Mouse (Mus musculus): ENCODE measurements at regions not wholly inside any gene's neighbourhood (a gene's known extent, or its start where the extent isn't known, plus 50 kb on each side); places are given as distances from the start of the nearest gene placed in this dataset.

- DNase-seq (ENCODE audit: low spot score): no peak
- H3K27me3 ChIP-seq (ENCODE audit: insufficient read depth, poor library complexity, severe bottlenecking): no peaks in the 10 kb centered on the region
- no peaks in the 10 kb centered on the region for H3K36me3 ChIP-seq
- peaks cover 21% of the 10 kb centered on the region for H3K4me1 ChIP-seq (replicated peaks)
- whole genome bisulfite sequencing: 65% methylated on average over 23 of the region's 23 CpGs
- peak overlapping the region; percentile 35; the same call in 1 of the 2 replicates for H3K27ac ChIP-seq
- peaks cover 4% of the 10 kb centered on the region; the same call in 1 of the 2 replicates for H3K9me3 ChIP-seq
- H3K4me3 ChIP-seq: no peak overlapping the region
Observed at GRCm38 (mm10) chr2:169387765-169388518, 199.6 kb downstream of the Gm11011 start.

GRCm38 (mm10) chr2:169383701-169384100 is 203.8 kb downstream of the Gm11011 start:
- no peaks in the 10 kb centered on the region for H3K36me3 ChIP-seq

GRCm38 (mm10) chr2:169373069-169373468 is 214.5 kb downstream of the Gm11011 start:
- WGBS: 94% methylated on average over 7 of the region's 7 CpGs
- DNase-seq (ENCODE audit: low spot score): no peak

More at GRCm38 (mm10) chr2:169383701-169384100, 203.8 kb downstream of the Gm11011 start:
- Histone ChIP-seq H3K4me1 (replicated peaks) (peaks cover 10% of the 10 kb centered on the region), H3K27ac (no peak overlapping the region), H3K9me3 (peaks cover 4% of the 10 kb centered on the region; the same call in 1 of the 2 replicates), H3K4me3 (no peak overlapping the region), H3K27me3 (ENCODE audit: insufficient read depth, poor library complexity, severe bottlenecking) (no peaks in the 10 kb centered on the region)
- DNase-seq (ENCODE audit: low spot score): no peak
- 91% methylated on average over 3 of the region's 3 CpGs for WGBS

GRCm38 (mm10) chr2:169365046-169365445 is 222.5 kb downstream of the Gm11011 start:
- no peaks in the 10 kb centered on the region for H3K36me3 ChIP-seq
- WGBS: 81% methylated on average over 4 of the region's 4 CpGs
- peaks cover 13% of the 10 kb centered on the region for H3K4me1 ChIP-seq (replicated peaks)
- H3K4me3 ChIP-seq: no peak overlapping the region
- H3K27me3 ChIP-seq (ENCODE audit: insufficient read depth, poor library complexity, severe bottlenecking): no peaks in the 10 kb centered on the region
- 0 out of 2 replicates have a peak, but pooled peaks cover 3% of the 10 kb centered on the region for H3K9me3 ChIP-seq
- H3K27ac ChIP-seq: no peak overlapping the region
- DNase-seq (ENCODE audit: low spot score): no peak

More at GRCm38 (mm10) chr2:169373069-169373468, 214.5 kb downstream of the Gm11011 start:
- Histone ChIP-seq H3K9me3 (peaks cover 9% of the 10 kb centered on the region; the same call in 1 of the 2 replicates), H3K27me3 (ENCODE audit: insufficient read depth, poor library complexity, severe bottlenecking) (no peaks in the 10 kb centered on the region), H3K36me3 (no peaks in the 10 kb centered on the region), H3K27ac (no peak overlapping the region), H3K4me1 (replicated peaks) (no peaks in the 10 kb centered on the region), H3K4me3 (no peak overlapping the region)

GRCm38 (mm10) chr2:169360272-169360671 is 227.3 kb downstream of the Gm11011 start:
- Histone ChIP-seq H3K4me1 (replicated peaks) (peaks cover 17% of the 10 kb centered on the region), H3K9me3 (0 out of 2 replicates have a peak, but pooled peaks cover 3% of the 10 kb centered on the region), H3K27me3 (ENCODE audit: insufficient read depth, poor library complexity, severe bottlenecking) (no peaks in the 10 kb centered on the region), H3K27ac (0 out of 2 replicates have a peak overlapping the region, but pooled peaks have one; percentile 45), H3K36me3 (no peaks in the 10 kb centered on the region), H3K4me3 (peak overlapping the region; percentile 38)
- peak; percentile 71 for DNase-seq (ENCODE audit: low spot score)
- 25% methylated on average over 15 of the region's 15 CpGs for WGBS

GRCm38 (mm10) chr2:169357400-169357799 is 230.1 kb downstream of the Gm11011 start:
- H3K9me3 ChIP-seq: no peaks in the 10 kb centered on the region
- WGBS: 65% methylated on average over 10 of the region's 10 CpGs
- peaks cover 17% of the 10 kb centered on the region for H3K4me1 ChIP-seq (replicated peaks)
- DNase-seq (ENCODE audit: low spot score): no peak
- no peaks in the 10 kb centered on the region for H3K36me3 ChIP-seq
- H3K4me3 ChIP-seq: no peak overlapping the region
- H3K27ac ChIP-seq: no peak overlapping the region
- no peaks in the 10 kb centered on the region for H3K27me3 ChIP-seq (ENCODE audit: insufficient read depth, poor library complexity, severe bottlenecking)

GRCm38 (mm10) chr2:169351547-169351946 is 236.0 kb downstream of the Gm11011 start:
- Histone ChIP-seq H3K4me3 (no peak overlapping the region), H3K36me3 (no peaks in the 10 kb centered on the region), H3K9me3 (0 out of 2 replicates have a peak, but pooled peaks cover 4% of the 10 kb centered on the region), H3K4me1 (replicated peaks) (no peaks in the 10 kb centered on the region), H3K27ac (no peak overlapping the region), H3K27me3 (ENCODE audit: insufficient read depth, poor library complexity, severe bottlenecking) (no peaks in the 10 kb centered on the region)
- 87% methylated on average over 7 of the region's 7 CpGs for WGBS
- no peak for DNase-seq (ENCODE audit: low spot score)

GRCm38 (mm10) chr2:169346107-169346506 is 241.4 kb downstream of the Gm11011 start:
- no peak overlapping the region for H3K27ac ChIP-seq
- no peak for DNase-seq (ENCODE audit: low spot score)
- WGBS: 70% methylated on average over 10 of the region's 10 CpGs

GRCm38 (mm10) chr2:169319521-169319920 is 268.0 kb downstream of the Gm11011 start:
- no peaks in the 10 kb centered on the region for H3K27me3 ChIP-seq (ENCODE audit: insufficient read depth, poor library complexity, severe bottlenecking)
- H3K4me1 ChIP-seq (replicated peaks): 0 out of 2 replicates have a peak, but pooled peaks cover 6% of the 10 kb centered on the region
- no peaks in the 10 kb centered on the region for H3K36me3 ChIP-seq
- DNase-seq (ENCODE audit: low spot score): no peak
- H3K9me3 ChIP-seq: no peaks in the 10 kb centered on the region
- H3K27ac ChIP-seq: no peak overlapping the region
- WGBS: 80% methylated on average over 5 of the region's 5 CpGs
- H3K4me3 ChIP-seq: no peak overlapping the region

More at GRCm38 (mm10) chr2:169346107-169346506, 241.4 kb downstream of the Gm11011 start:
- H3K27me3 ChIP-seq (ENCODE audit: insufficient read depth, poor library complexity, severe bottlenecking): no peaks in the 10 kb centered on the region
- H3K4me3 ChIP-seq: no peak overlapping the region
- no peaks in the 10 kb centered on the region for H3K4me1 ChIP-seq (replicated peaks)
- H3K9me3 ChIP-seq: 0 out of 2 replicates have a peak, but pooled peaks cover 4% of the 10 kb centered on the region
- no peaks in the 10 kb centered on the region for H3K36me3 ChIP-seq

GRCm38 (mm10) chr2:169314396-169314930 is 273.1 kb downstream of the Gm11011 start:
- WGBS: 31% methylated on average over 2 of the region's 2 CpGs
- H3K9me3 ChIP-seq: no peaks in the 10 kb centered on the region
- no peak for DNase-seq (ENCODE audit: low spot score)
- H3K4me1 ChIP-seq (replicated peaks): peaks cover 15% of the 10 kb centered on the region; the same call in 1 of the 2 replicates
- no peaks in the 10 kb centered on the region for H3K36me3 ChIP-seq
- no peaks in the 10 kb centered on the region for H3K27me3 ChIP-seq (ENCODE audit: insufficient read depth, poor library complexity, severe bottlenecking)
- no peak overlapping the region for H3K4me3 ChIP-seq
- H3K27ac ChIP-seq: no peak overlapping the region

- DNase-seq (ENCODE audit: low spot score): no peak
- Histone ChIP-seq H3K9me3 (no peaks in the 10 kb centered on the region), H3K36me3 (no peaks in the 10 kb centered on the region), H3K4me3 (no peak overlapping the region), H3K4me1 (replicated peaks) (peaks cover 15% of the 10 kb centered on the region; the same call in 1 of the 2 replicates), H3K27ac (no peak overlapping the region), H3K27me3 (ENCODE audit: insufficient read depth, poor library complexity, severe bottlenecking) (no peaks in the 10 kb centered on the region)
- 66% methylated on average over 12 of the region's 12 CpGs for WGBS
Observed at GRCm38 (mm10) chr2:169311821-169312220, 275.7 kb downstream of the Gm11011 start.

GRCm38 (mm10) chr2:169311356-169311755 is 276.2 kb downstream of the Gm11011 start:
- DNase-seq (ENCODE audit: low spot score): no peak
- no peak overlapping the region for H3K4me3 ChIP-seq
- H3K9me3 ChIP-seq: no peaks in the 10 kb centered on the region
- H3K36me3 ChIP-seq: no peaks in the 10 kb centered on the region
- 71% methylated on average over 4 of the region's 4 CpGs for WGBS
- H3K4me1 ChIP-seq (replicated peaks): peaks cover 15% of the 10 kb centered on the region; the same call in 1 of the 2 replicates
- 0 out of 2 replicates have a peak overlapping the region, but pooled peaks have one; percentile 24 for H3K27ac ChIP-seq
- H3K27me3 ChIP-seq (ENCODE audit: insufficient read depth, poor library complexity, severe bottlenecking): no peaks in the 10 kb centered on the region

GRCm38 (mm10) chr2:169304360-169304759 is 283.2 kb downstream of the Gm11011 start:
- Histone ChIP-seq H3K4me3 (no peak overlapping the region), H3K27ac (no peak overlapping the region), H3K9me3 (peaks cover 6% of the 10 kb centered on the region; the same call in 1 of the 2 replicates), H3K27me3 (ENCODE audit: insufficient read depth, poor library complexity, severe bottlenecking) (no peaks in the 10 kb centered on the region), H3K36me3 (no peaks in the 10 kb centered on the region), H3K4me1 (replicated peaks) (peaks cover 8% of the 10 kb centered on the region; the same call in 1 of the 2 replicates)
- WGBS: 92% methylated on average over 3 of the region's 3 CpGs
- no peak for DNase-seq (ENCODE audit: low spot score)

Measured in hindbrain, embryonic 10.5 days (tissue).